Mouse (Mus musculus) forebrain, embryonic 11.5 days (tissue): ENCODE measurements around the gene Dsn1. TPM values are rescaled to one million over a fixed set of nuclear protein-coding genes. Genes with fewer than 3 reads are reported as not detected.
A peak's percentile ranks its signal among the peaks of the same experiment; 100 is the strongest.

Experiments used
- ATAC-seq: fragments of 200-750 bp; cut with Nextera tagmentation; replicated peaks from 2 replicates; pipeline ENCODE4 v1.8.0; 2017; ENCODE audit warnings: moderate TSS enrichment; ENCODE audit not compliant: low FRiP score
- DNase-seq: peaks from one replicate; pipeline ENCODE4 v3.0.0-alpha.2; 2017; ENCODE audit warnings: low spot score
- H3K27ac ChIP-seq: fragments of 300-500 bp; sonication (generic); 2 replicates; pipeline ENCODE4 v1.5.1; 2014; ENCODE audit warnings: low read depth, low read length
- H3K27me3 ChIP-seq: fragments of 300-500 bp; sonication (generic); 2 replicates; pipeline ENCODE4 v1.6.1; 2014; ENCODE audit warnings: mild to moderate bottlenecking, low read length, mixed read lengths; ENCODE audit not compliant: control insufficient read depth, insufficient read depth
- H3K36me3 ChIP-seq: fragments of 300-500 bp; sonication (generic); 2 replicates; pipeline ENCODE4 v1.6.1; 2014; ENCODE audit warnings: mild to moderate bottlenecking, low read length, moderate library complexity, mixed read lengths; ENCODE audit not compliant: control insufficient read depth, insufficient read depth
- H3K4me1 ChIP-seq: fragments of 300-500 bp; sonication (generic); replicated peaks from 2 replicates; pipeline ENCODE4 v1.6.1; 2014; ENCODE audit warnings: low read length, mixed read lengths; ENCODE audit not compliant: control insufficient read depth, insufficient read depth
- H3K4me2 ChIP-seq: fragments of 300-500 bp; sonication (generic); 2 replicates; pipeline ENCODE4 v1.6.1; 2014; ENCODE audit warnings: low read depth, mild to moderate bottlenecking, low read length, moderate library complexity, mixed read lengths; ENCODE audit not compliant: severe bottlenecking
- H3K4me3 ChIP-seq: fragments of 300-500 bp; sonication (generic); 2 replicates; pipeline ENCODE4 v1.5.1; 2014; ENCODE audit warnings: low read depth, low read length
- H3K9ac ChIP-seq: fragments of 300-500 bp; sonication (generic); 2 replicates; pipeline ENCODE4 v1.6.1; 2014; ENCODE audit warnings: low read length
- H3K9me3 ChIP-seq: fragments of 300-500 bp; sonication (generic); 2 replicates; pipeline ENCODE4 v1.6.1; 2016; ENCODE audit warnings: low read length, mixed read lengths; ENCODE audit not compliant: control insufficient read depth
- WGBS: fragments of 180-500 bp; shearing (Covaris S2); extraction: QIAGEN DNeasy Blood & Tissue Kit; methylation state at CpG from one replicate; pipeline ENCODE4 v1.1.7; 2014; 5-methylcytosine and 5-hydroxymethylcytosine counted together
- polyA plus RNA-seq: library from polyadenylated mRNA; unstranded; fragments of >200 nt; fragmentation: Nextera tagmentation; extraction: Ambion mirVana; gene quantifications from 2 replicates; pipeline ENCODE4 v1.2.1, GENCODE M21; 2014

Gene Dsn1
- polyA plus RNA-seq, 1 experiment from 2014 or later = 64.4 TPM

- H3K4me1 ChIP-seq = no peaks in the 10 kb centered on the region
- H3K27ac ChIP-seq = no peak overlapping the region
- DNase-seq (no peak), ATAC-seq (no peak)
- no peak overlapping the region for H3K4me2 ChIP-seq
- no peak overlapping the region for H3K4me3 ChIP-seq
- no peaks in the 10 kb centered on the region for H3K9me3 ChIP-seq
- 88% methylated on average over 18 of the region's 18 CpGs for WGBS
- no peaks in the 10 kb centered on the region for H3K27me3 ChIP-seq
- no peak overlapping the region for H3K9ac ChIP-seq
- H3K36me3 ChIP-seq = peaks cover 31% of the 10 kb centered on the region
These were observed 9.7 kb upstream of the Dsn1 start for GRCm38 (mm10) chr2:157016529-157017270.

GRCm38 (mm10) chr2:157012341-157012740 is 5.4 kb upstream of the Dsn1 start:
- DNase-seq (no peak), ATAC-seq (no peak)
- WGBS = 93% methylated on average over 6 of the region's 6 CpGs
- no peak overlapping the region for H3K9ac ChIP-seq
- H3K9me3 ChIP-seq = no peaks in the 10 kb centered on the region
- H3K27ac ChIP-seq = no peak overlapping the region
- H3K4me2 ChIP-seq = no peak overlapping the region
- no peaks in the 10 kb centered on the region for H3K27me3 ChIP-seq
- no peak overlapping the region for H3K4me3 ChIP-seq
- H3K36me3 ChIP-seq = no peaks in the 10 kb centered on the region; the same call in 1 of the 2 replicates
- H3K4me1 ChIP-seq = no peaks in the 10 kb centered on the region

- H3K27ac ChIP-seq = no peak overlapping the region
- WGBS = 70% methylated on average over 11 of the region's 11 CpGs
- ATAC-seq (no peak), DNase-seq (no peak)
- no peak overlapping the region for H3K4me2 ChIP-seq
- H3K4me3 ChIP-seq = no peak overlapping the region
- no peaks in the 10 kb centered on the region for H3K36me3 ChIP-seq
- peaks cover 4% of the 10 kb centered on the region; the same call in 1 of the 2 replicates for H3K4me1 ChIP-seq
- no peaks in the 10 kb centered on the region for H3K9me3 ChIP-seq
- no peaks in the 10 kb centered on the region for H3K27me3 ChIP-seq
- H3K9ac ChIP-seq = no peak overlapping the region
These were observed 3.8 kb upstream of the Dsn1 start for GRCm38 (mm10) chr2:157010634-157011310.

GRCm38 (mm10) chr2:157010121-157010520 is 3.2 kb upstream of the Dsn1 start:
- no peaks in the 10 kb centered on the region for H3K36me3 ChIP-seq
- H3K27me3 ChIP-seq = no peaks in the 10 kb centered on the region
- DNase-seq (no peak), ATAC-seq (no peak)
- H3K27ac ChIP-seq = no peak overlapping the region
- H3K4me2 ChIP-seq = no peak overlapping the region
- no peaks in the 10 kb centered on the region for H3K9me3 ChIP-seq
- H3K4me1 ChIP-seq = peaks cover 4% of the 10 kb centered on the region; the same call in 1 of the 2 replicates
- H3K9ac ChIP-seq = no peak overlapping the region
- H3K4me3 ChIP-seq = no peak overlapping the region

- peaks cover 4% of the 10 kb centered on the region; the same call in 1 of the 2 replicates for H3K4me1 ChIP-seq
- no peak overlapping the region for H3K4me2 ChIP-seq
- DNase-seq (no peak), ATAC-seq (no peak)
- H3K9me3 ChIP-seq = no peaks in the 10 kb centered on the region
- H3K36me3 ChIP-seq = no peaks in the 10 kb centered on the region; the same call in 1 of the 2 replicates
- H3K27me3 ChIP-seq = no peaks in the 10 kb centered on the region
- H3K4me3 ChIP-seq = no peak overlapping the region
- H3K27ac ChIP-seq = no peak overlapping the region
- H3K9ac ChIP-seq = no peak overlapping the region
These were observed 1.6 kb upstream of the Dsn1 start for GRCm38 (mm10) chr2:157008509-157008908.

GRCm38 (mm10) chr2:157007234-157007596 is 261 bp upstream of the Dsn1 start:
- Histone ChIP-seq H3K27ac (0 out of 2 replicates have a peak overlapping the region, but pooled peaks have one; percentile 5), H3K4me1 (peaks cover 4% of the 10 kb centered on the region; the same call in 1 of the 2 replicates), H3K9me3 (no peaks in the 10 kb centered on the region), H3K4me3 (peak overlapping the region; percentile 70), H3K9ac (peak overlapping the region; percentile 85), H3K27me3 (no peaks in the 10 kb centered on the region), H3K36me3 (no peaks in the 10 kb centered on the region; the same call in 1 of the 2 replicates), H3K4me2 (peak overlapping the region; percentile 90)
- DNase-seq = no peak
- WGBS = 29% methylated on average over 5 of the region's 5 CpGs
- ATAC-seq = peak; percentile 39; the same call in 1 of the 2 replicates

GRCm38 (mm10) chr2:157002321-157002720 is 4.6 kb downstream of the Dsn1 start:
- DNase-seq (no peak), ATAC-seq (no peak)
- Histone ChIP-seq H3K27me3 (no peaks in the 10 kb centered on the region), H3K4me1 (peaks cover 4% of the 10 kb centered on the region; the same call in 1 of the 2 replicates), H3K9ac (no peak overlapping the region), H3K4me3 (no peak overlapping the region), H3K36me3 (no peaks in the 10 kb centered on the region; the same call in 1 of the 2 replicates), H3K4me2 (no peak overlapping the region), H3K9me3 (no peaks in the 10 kb centered on the region), H3K27ac (no peak overlapping the region)
- WGBS = 94% methylated on average over 4 of the region's 4 CpGs

- no peaks in the 10 kb centered on the region; the same call in 1 of the 2 replicates for H3K36me3 ChIP-seq
- H3K4me3 ChIP-seq = no peak overlapping the region
- ATAC-seq (no peak), DNase-seq (no peak)
- no peak overlapping the region for H3K9ac ChIP-seq
- no peaks in the 10 kb centered on the region for H3K27me3 ChIP-seq
- H3K9me3 ChIP-seq = no peaks in the 10 kb centered on the region
- WGBS = 95% methylated on average over 5 of the region's 5 CpGs
- H3K4me1 ChIP-seq = no peaks in the 10 kb centered on the region
- no peak overlapping the region for H3K4me2 ChIP-seq
- H3K27ac ChIP-seq = no peak overlapping the region
These were observed 8.7 kb downstream of the Dsn1 start for GRCm38 (mm10) chr2:156998263-156998662.
